Mouse (Mus musculus): ENCODE measurements around the gene Wdr5. TPM values are rescaled to one million over a fixed set of nuclear protein-coding genes. Genes with fewer than 3 reads are reported as not detected.
A peak's percentile ranks its signal among the peaks of the same experiment; 100 is the strongest.

Wdr5 gene
- total and polyA plus RNA-seq, 2 experiments, result 16.7 to 18.3 TPM

DNA sequence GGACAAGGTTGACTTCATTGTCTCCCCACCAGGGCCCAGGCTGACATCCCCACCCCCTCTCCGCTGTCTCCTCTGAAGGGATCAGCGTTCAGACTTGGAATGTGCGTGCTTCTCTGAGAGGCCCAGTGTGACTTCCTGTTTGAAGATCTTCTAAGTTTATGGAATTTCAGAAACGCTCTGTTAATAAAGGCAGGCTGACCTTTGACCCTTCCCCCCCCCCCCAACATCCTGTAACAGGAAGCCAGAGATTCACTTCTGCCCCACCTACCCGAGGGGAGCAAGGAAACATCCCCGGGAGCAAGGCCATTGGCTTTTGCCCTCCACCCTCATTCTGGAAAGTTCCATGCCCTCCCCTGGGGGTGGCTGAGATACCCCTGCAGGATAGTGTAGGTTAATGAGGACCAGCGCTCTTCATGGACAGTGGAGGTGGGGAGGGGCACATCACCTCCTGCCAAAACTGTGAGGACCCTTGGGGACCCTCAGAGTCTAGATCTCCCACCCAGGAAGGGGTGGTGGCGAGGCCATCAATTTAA lies 57.4 kb downstream of the Wdr5 start:
- Histone ChIP-seq H3K79me2 (ENCODE audit: control insufficient read depth, insufficient read depth, low read length) (peaks cover 3% of the 10 kb centered on the region; the same call in 1 of the 2 replicates), H3K27ac (replicated peaks; ENCODE audit: insufficient read depth, low read depth, low read length) (peak overlapping the region; percentile 59), H3K4me1 (ENCODE audit: control insufficient read depth, insufficient read depth, low read length) (peaks cover 28% of the 10 kb centered on the region), H3K27me3 (ENCODE audit: control insufficient read depth, insufficient read depth, low read length) (no peaks in the 10 kb centered on the region), H3K9ac (ENCODE audit: low read depth, low read length) (no peak overlapping the region), H3K4me3 (ENCODE audit: insufficient read depth, low read depth, low read length) (no peak overlapping the region), H3K36me3 (ENCODE audit: control insufficient read depth, insufficient read depth, low read length) (no peaks in the 10 kb centered on the region)
- TF ChIP-seq CTCF (IDR thresholded peaks at IDR 0.05; ENCODE audit: low read depth, low read length) (no peak), POLR2A (IDR thresholded peaks at IDR 0.05; ENCODE audit: extremely low read depth, insufficient read depth, low read length) (no peak)
- no peak for DNase-seq (ENCODE audit: extremely low read depth, low read depth, low spot score)
- WGBS, result 56% methylated on average over 8 of the region's 8 CpGs

DNA sequence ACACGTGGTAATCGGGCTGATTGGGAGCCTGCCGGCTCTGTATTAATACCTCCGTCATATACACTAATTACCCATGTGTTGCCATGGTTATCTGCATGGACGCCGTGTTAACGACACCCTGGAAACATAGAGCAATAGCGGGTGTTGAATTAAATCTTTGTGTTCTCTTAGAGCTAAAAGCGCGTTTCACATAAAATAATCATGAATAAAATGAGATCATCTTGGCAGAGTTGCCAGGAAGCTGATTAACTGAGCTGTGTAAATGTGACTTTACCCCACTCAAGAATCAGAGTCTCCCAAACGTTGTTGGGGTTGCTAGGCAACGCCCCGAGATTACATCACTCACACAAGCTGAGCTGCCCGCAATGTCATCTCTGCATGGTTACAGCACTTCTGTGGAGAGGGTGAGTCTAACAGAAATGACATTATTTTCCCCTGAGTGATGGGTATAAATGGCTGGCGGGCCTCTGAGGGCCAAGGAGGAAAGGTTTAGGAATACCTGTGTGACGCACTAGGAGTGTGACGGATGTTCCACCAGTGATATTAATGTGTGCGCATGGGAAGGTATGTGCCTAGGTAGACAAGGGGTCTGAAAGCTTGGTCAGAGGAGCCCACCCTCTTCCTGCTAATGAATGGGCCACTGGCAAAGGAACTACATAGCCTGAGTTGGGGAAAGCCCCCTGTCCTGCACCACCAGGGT lies 58.1 kb downstream of the Wdr5 start:
- DNase-seq (ENCODE audit: extremely low read depth, low read depth, low spot score), result peak; percentile 95
- WGBS, result 43% methylated on average over 18 of the region's 18 CpGs
- peak overlapping the region; percentile 86 for H3K27ac ChIP-seq (replicated peaks; ENCODE audit: insufficient read depth, low read depth, low read length)

DNA sequence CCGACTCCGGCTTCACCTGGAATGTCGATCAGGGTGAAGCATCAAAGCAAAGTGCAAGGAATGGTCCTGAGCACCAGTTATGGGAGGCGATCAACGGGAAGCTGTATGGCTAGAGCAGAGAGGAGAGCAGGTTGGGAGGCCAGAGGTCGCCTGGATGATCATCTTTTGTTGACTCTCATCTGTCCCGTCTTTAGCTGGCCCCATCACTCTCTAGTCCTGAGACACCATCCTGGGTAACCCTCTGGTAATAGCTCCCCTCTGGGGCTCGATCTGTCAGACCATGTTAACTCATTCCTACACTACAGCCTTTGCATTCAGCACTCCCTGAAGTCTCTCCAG lies 58.6 kb downstream of the Wdr5 start:
- H3K9ac ChIP-seq (ENCODE audit: low read depth, low read length), result peak overlapping the region; percentile 13
- WGBS, result 47% methylated on average over 8 of the region's 8 CpGs

More for the DNA sequence above, 58.1 kb downstream of the Wdr5 start:
- TF ChIP-seq POLR2A (IDR thresholded peaks at IDR 0.05; ENCODE audit: extremely low read depth, insufficient read depth, low read length) (no peak), CTCF (IDR thresholded peaks at IDR 0.05; ENCODE audit: low read depth, low read length) (no peak)
- no peaks in the 10 kb centered on the region for H3K36me3 ChIP-seq (ENCODE audit: control insufficient read depth, insufficient read depth, low read length)
- H3K9ac ChIP-seq (ENCODE audit: low read depth, low read length), result peak overlapping the region; percentile 26
- H3K79me2 ChIP-seq (ENCODE audit: control insufficient read depth, insufficient read depth, low read length), result peaks cover 3% of the 10 kb centered on the region; the same call in 1 of the 2 replicates
- H3K4me1 ChIP-seq (ENCODE audit: control insufficient read depth, insufficient read depth, low read length), result peaks cover 28% of the 10 kb centered on the region
- no peak overlapping the region for H3K4me3 ChIP-seq (ENCODE audit: insufficient read depth, low read depth, low read length)
- no peaks in the 10 kb centered on the region for H3K27me3 ChIP-seq (ENCODE audit: control insufficient read depth, insufficient read depth, low read length)

DNA sequence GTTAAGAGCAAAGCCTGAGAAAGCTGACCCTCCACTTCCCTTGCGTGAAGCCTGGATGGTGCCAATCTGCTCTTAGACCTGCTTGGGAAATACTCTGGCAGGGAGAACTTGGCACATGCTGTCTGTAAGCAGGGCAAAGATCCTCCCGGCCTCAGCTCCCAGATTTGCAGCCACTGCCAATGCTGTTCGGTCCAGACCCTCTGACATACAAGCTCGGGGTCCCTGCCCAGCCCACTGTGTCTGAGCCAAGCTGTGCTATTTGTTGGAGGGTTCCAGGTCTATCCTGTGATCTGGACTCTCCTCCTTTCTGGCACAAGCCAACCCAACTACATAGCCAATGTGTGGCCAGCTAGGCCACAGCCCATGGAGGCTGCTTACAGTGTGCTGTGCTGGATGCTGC lies 61.5 kb downstream of the Wdr5 start:
- Histone ChIP-seq H3K27me3 (ENCODE audit: control insufficient read depth, insufficient read depth, low read length) (no peaks in the 10 kb centered on the region), H3K4me3 (ENCODE audit: insufficient read depth, low read depth, low read length) (no peak overlapping the region), H3K36me3 (ENCODE audit: control insufficient read depth, insufficient read depth, low read length) (no peaks in the 10 kb centered on the region), H3K79me2 (ENCODE audit: control insufficient read depth, insufficient read depth, low read length) (peaks cover 3% of the 10 kb centered on the region; the same call in 1 of the 2 replicates), H3K27ac (replicated peaks; ENCODE audit: insufficient read depth, low read depth, low read length) (peak overlapping the region; percentile 92), H3K9ac (ENCODE audit: low read depth, low read length) (no peak overlapping the region), H3K4me1 (ENCODE audit: control insufficient read depth, insufficient read depth, low read length) (peaks cover 35% of the 10 kb centered on the region)
- DNase-seq (ENCODE audit: extremely low read depth, low read depth, low spot score), result peak; percentile 100
- 19% methylated on average over 4 of the region's 4 CpGs for WGBS
- TF ChIP-seq POLR2A (IDR thresholded peaks at IDR 0.05; ENCODE audit: extremely low read depth, insufficient read depth, low read length) (peak; percentile 31; the same call in 1 of the 2 replicates), CTCF (IDR thresholded peaks at IDR 0.05; ENCODE audit: low read depth, low read length) (no peak)

More for the DNA sequence above, 58.6 kb downstream of the Wdr5 start:
- peaks cover 28% of the 10 kb centered on the region for H3K4me1 ChIP-seq (ENCODE audit: control insufficient read depth, insufficient read depth, low read length)
- H3K27me3 ChIP-seq (ENCODE audit: control insufficient read depth, insufficient read depth, low read length), result no peaks in the 10 kb centered on the region
- TF ChIP-seq POLR2A (IDR thresholded peaks at IDR 0.05; ENCODE audit: extremely low read depth, insufficient read depth, low read length) (no peak), CTCF (IDR thresholded peaks at IDR 0.05; ENCODE audit: low read depth, low read length) (no peak)
- H3K79me2 ChIP-seq (ENCODE audit: control insufficient read depth, insufficient read depth, low read length), result peaks cover 3% of the 10 kb centered on the region; the same call in 1 of the 2 replicates
- no peaks in the 10 kb centered on the region for H3K36me3 ChIP-seq (ENCODE audit: control insufficient read depth, insufficient read depth, low read length)
- DNase-seq (ENCODE audit: extremely low read depth, low read depth, low spot score), result peak; percentile 75
- no peak overlapping the region for H3K4me3 ChIP-seq (ENCODE audit: insufficient read depth, low read depth, low read length)
- peak overlapping the region; percentile 86 for H3K27ac ChIP-seq (replicated peaks; ENCODE audit: insufficient read depth, low read depth, low read length)

DNA sequence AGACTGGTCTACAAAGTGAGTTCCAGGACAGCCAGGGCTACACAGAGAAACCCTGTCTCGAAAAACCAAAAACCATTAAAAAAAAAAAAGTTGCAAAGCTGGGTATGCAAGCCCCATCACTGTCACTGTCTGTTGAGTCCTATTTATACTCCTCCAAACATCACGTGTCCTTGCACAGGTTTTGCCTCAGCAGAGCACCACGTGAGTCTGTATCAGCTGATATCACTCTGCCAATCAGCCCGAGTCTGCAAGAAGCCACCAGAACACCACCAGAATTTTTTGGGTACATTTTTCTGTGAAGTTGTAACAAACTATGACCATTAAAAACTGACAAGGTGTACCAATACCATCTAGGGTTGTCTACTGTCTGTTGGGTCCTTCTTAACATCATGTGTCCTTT lies 63.6 kb downstream of the Wdr5 start:
- Histone ChIP-seq H3K27ac (replicated peaks; ENCODE audit: insufficient read depth, low read depth, low read length) (no peak overlapping the region), H3K4me3 (ENCODE audit: insufficient read depth, low read depth, low read length) (no peak overlapping the region), H3K9ac (ENCODE audit: low read depth, low read length) (no peak overlapping the region), H3K27me3 (ENCODE audit: control insufficient read depth, insufficient read depth, low read length) (no peaks in the 10 kb centered on the region), H3K79me2 (ENCODE audit: control insufficient read depth, insufficient read depth, low read length) (peaks cover 3% of the 10 kb centered on the region; the same call in 1 of the 2 replicates), H3K4me1 (ENCODE audit: control insufficient read depth, insufficient read depth, low read length) (peaks cover 36% of the 10 kb centered on the region), H3K36me3 (ENCODE audit: control insufficient read depth, insufficient read depth, low read length) (no peaks in the 10 kb centered on the region)
- 92% methylated on average over 4 of the region's 4 CpGs for WGBS
- peak; percentile 77 for DNase-seq (ENCODE audit: extremely low read depth, low read depth, low spot score)
- no peak for TF ChIP-seq CTCF (IDR thresholded peaks at IDR 0.05; ENCODE audit: low read depth, low read length)
- no peak for TF ChIP-seq POLR2A (IDR thresholded peaks at IDR 0.05; ENCODE audit: extremely low read depth, insufficient read depth, low read length)

DNA sequence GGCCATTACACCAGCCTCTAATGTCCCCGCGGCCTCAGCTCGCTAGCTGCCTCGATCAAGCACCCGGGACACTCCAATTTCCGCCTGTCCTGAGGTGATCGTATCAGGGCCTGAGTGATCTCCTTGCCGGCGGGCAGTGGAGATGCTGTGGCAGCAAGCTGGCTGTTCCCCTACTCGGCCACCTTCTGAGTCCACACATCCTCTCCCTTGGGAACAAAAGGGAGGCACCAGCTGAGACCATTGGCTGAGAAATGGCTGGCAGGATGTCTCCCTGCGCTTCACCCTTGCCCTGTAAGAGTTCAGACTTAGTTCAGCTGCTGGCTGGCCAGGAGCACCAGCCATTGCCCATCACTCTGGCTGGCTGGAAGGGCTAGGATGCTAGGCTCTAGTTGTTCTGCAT lies 67.2 kb downstream of the Wdr5 start:
- Histone ChIP-seq H3K79me2 (ENCODE audit: control insufficient read depth, insufficient read depth, low read length) (no peaks in the 10 kb centered on the region; the same call in 1 of the 2 replicates), H3K36me3 (ENCODE audit: control insufficient read depth, insufficient read depth, low read length) (no peaks in the 10 kb centered on the region), H3K27ac (replicated peaks; ENCODE audit: insufficient read depth, low read depth, low read length) (peak overlapping the region; percentile 90), H3K27me3 (ENCODE audit: control insufficient read depth, insufficient read depth, low read length) (no peaks in the 10 kb centered on the region), H3K9ac (ENCODE audit: low read depth, low read length) (peak overlapping the region; percentile 75), H3K4me3 (ENCODE audit: insufficient read depth, low read depth, low read length) (peak overlapping the region; percentile 44), H3K4me1 (ENCODE audit: control insufficient read depth, insufficient read depth, low read length) (peaks cover 27% of the 10 kb centered on the region)
- DNase-seq (ENCODE audit: extremely low read depth, low read depth, low spot score), result peak; percentile 94
- WGBS, result 16% methylated on average over 11 of the region's 11 CpGs
- no peak for TF ChIP-seq CTCF (IDR thresholded peaks at IDR 0.05; ENCODE audit: low read depth, low read length)
- TF ChIP-seq POLR2A (IDR thresholded peaks at IDR 0.05; ENCODE audit: extremely low read depth, insufficient read depth, low read length), result 0 out of 2 replicates have a peak, but pooled peaks have one; percentile 17
